Mouse (Mus musculus): ENCODE measurements around the gene Samsn1. TPM values are rescaled to one million over a fixed set of nuclear protein-coding genes. Genes with fewer than 3 reads are reported as not detected.

The Samsn1 gene
- total RNA-seq, 2 experiments from 2014 or later, result 1.6 to 1.7 TPM

GRCm38 (mm10) chr16:75962021-75962420, 60.1 kb downstream of the Samsn1 start:
- no peak for DNase-seq (ENCODE audit: extremely low spot score in 1 of 2, low spot score in 2 of 2)
- intact Hi-C loops (cut with DNase I), result no loop called here

- DNase-seq (ENCODE audit: extremely low spot score in 1 of 2, low spot score in 2 of 2), result no peak
- intact Hi-C loops (cut with DNase I), result no loop called here
Measured at GRCm38 (mm10) chr16:75961487-75961886, 60.6 kb downstream of the Samsn1 start.

- DNase-seq (ENCODE audit: extremely low spot score in 1 of 2, low spot score in 2 of 2), result no peak
- intact Hi-C loops (cut with DNase I), result no loop called here
Measured at GRCm38 (mm10) chr16:75961036-75961435, 61.0 kb downstream of the Samsn1 start.

GRCm38 (mm10) chr16:75933357-75933756, 88.7 kb downstream of the Samsn1 start:
- DNase-seq (ENCODE audit: extremely low spot score in 1 of 2, low spot score in 2 of 2), result no peak
- intact Hi-C loops (cut with DNase I), result no loop called here

GRCm38 (mm10) chr16:75930222-75930553, 91.9 kb downstream of the Samsn1 start:
- DNase-seq (ENCODE audit: extremely low spot score in 1 of 2, low spot score in 2 of 2), result no peak
- intact Hi-C loops (cut with DNase I), result no loop called here

GRCm38 (mm10) chr16:75929536-75930221, 92.4 kb downstream of the Samsn1 start:
- intact Hi-C loops (cut with DNase I), result no loop called here
- no peak for DNase-seq (ENCODE audit: extremely low spot score in 1 of 2, low spot score in 2 of 2)

GRCm38 (mm10) chr16:75926511-75926910, 95.6 kb downstream of the Samsn1 start:
- DNase-seq (ENCODE audit: extremely low spot score in 1 of 2, low spot score in 2 of 2), result no peak
- intact Hi-C loops (cut with DNase I), result no loop called here

- intact Hi-C loops (cut with DNase I), result no loop called here
- DNase-seq (ENCODE audit: extremely low spot score in 1 of 2, low spot score in 2 of 2), result no peak
Measured at GRCm38 (mm10) chr16:75920870-75921269, 101.2 kb downstream of the Samsn1 start.

- intact Hi-C loops (cut with DNase I), result no loop called here
- no peak for DNase-seq (ENCODE audit: extremely low spot score in 1 of 2, low spot score in 2 of 2)
Measured at GRCm38 (mm10) chr16:75919298-75919697, 102.8 kb downstream of the Samsn1 start.

GRCm38 (mm10) chr16:75917712-75918111, 104.4 kb downstream of the Samsn1 start:
- intact Hi-C loops (cut with DNase I), result no loop called here
- DNase-seq (ENCODE audit: extremely low spot score in 1 of 2, low spot score in 2 of 2), result no peak

- no peak for DNase-seq (ENCODE audit: extremely low spot score in 1 of 2, low spot score in 2 of 2)
- intact Hi-C loops (cut with DNase I), result no loop called here
Measured at GRCm38 (mm10) chr16:75912051-75912450, 110.0 kb downstream of the Samsn1 start.

GRCm38 (mm10) chr16:75908635-75909494, 113.2 kb downstream of the Samsn1 start:
- intact Hi-C loops (cut with DNase I), result no loop called here
- DNase-seq (ENCODE audit: extremely low spot score in 1 of 2, low spot score in 2 of 2), result peak in 1 of 2 experiments; percentile 18

GRCm38 (mm10) chr16:75906790-75907189, 115.3 kb downstream of the Samsn1 start:
- DNase-seq (ENCODE audit: extremely low spot score in 1 of 2, low spot score in 2 of 2), result no peak
- intact Hi-C loops (cut with DNase I), result no loop called here

GRCm38 (mm10) chr16:75906260-75906659, 115.8 kb downstream of the Samsn1 start:
- no peak for DNase-seq (ENCODE audit: extremely low spot score in 1 of 2, low spot score in 2 of 2)
- intact Hi-C loops (cut with DNase I), result no loop called here

GRCm38 (mm10) chr16:75905324-75905723, 116.8 kb downstream of the Samsn1 start:
- DNase-seq (ENCODE audit: extremely low spot score in 1 of 2, low spot score in 2 of 2), result no peak
- intact Hi-C loops (cut with DNase I), result no loop called here

GRCm38 (mm10) chr16:75904072-75904471, 118.0 kb downstream of the Samsn1 start:
- intact Hi-C loops (cut with DNase I), result no loop called here

GRCm38 (mm10) chr16:75903028-75903427, 119.1 kb downstream of the Samsn1 start:
- intact Hi-C loops (cut with DNase I), result no loop called here
- DNase-seq (ENCODE audit: extremely low spot score in 1 of 2, low spot score in 2 of 2), result no peak

More at GRCm38 (mm10) chr16:75904072-75904471, 118.0 kb downstream of the Samsn1 start:
- DNase-seq (ENCODE audit: extremely low spot score in 1 of 2, low spot score in 2 of 2), result no peak

GRCm38 (mm10) chr16:75899885-75900620, 122.0 kb downstream of the Samsn1 start:
- intact Hi-C loops (cut with DNase I), result loop anchor here (1.0 kb wide), 1 partner anchor 28 kb away; no protein-coding TSS in a partner anchor
- DNase-seq (ENCODE audit: extremely low spot score in 1 of 2, low spot score in 2 of 2), result no peak

GRCm38 (mm10) chr16:75897828-75898367, 124.2 kb downstream of the Samsn1 start:
- DNase-seq (ENCODE audit: extremely low spot score in 1 of 2, low spot score in 2 of 2), result no peak
- intact Hi-C loops (cut with DNase I), result no loop called here
